Mouse (Mus musculus) heart, embryonic 10.5 days (tissue): Measurements from ENCODE around the gene Tra2b. TPM values are rescaled to one million over a fixed set of nuclear protein-coding genes. Genes with fewer than 3 reads are reported as not detected.
"Not testable (repeated sequence)": the region's sequence is repeated elsewhere in the genome, so short reads cannot be mapped to it uniquely, and the experiment has no call there.

Source experiments
- DNase-seq: peaks from one replicate; pipeline ENCODE4 v3.0.0-alpha.2; 2017; ENCODE audit warnings: low spot score
- H3K27ac ChIP-seq: fragments of 300-500 bp; sonication (generic); 2 replicates; pipeline ENCODE4 v1.5.1; 2016; ENCODE audit warnings: mild to moderate bottlenecking
- H3K27me3 ChIP-seq: fragments of 300-500 bp; sonication (generic); 2 replicates; pipeline ENCODE4 v1.6.1; 2016; ENCODE audit warnings: mild to moderate bottlenecking; ENCODE audit not compliant: poor library complexity, insufficient read depth, severe bottlenecking
- H3K36me3 ChIP-seq: fragments of 300-500 bp; sonication (generic); 2 replicates; pipeline ENCODE4 v1.6.1; 2016; ENCODE audit warnings: mild to moderate bottlenecking, moderate library complexity
- H3K4me1 ChIP-seq: fragments of 300-500 bp; sonication (generic); 2 replicates; pipeline ENCODE4 v1.6.1; 2016; ENCODE audit warnings: mild to moderate bottlenecking
- H3K4me3 ChIP-seq: fragments of 300-500 bp; sonication (generic); 2 replicates; pipeline ENCODE4 v1.5.1; 2016; ENCODE audit warnings: mild to moderate bottlenecking, moderate library complexity
- H3K9me3 ChIP-seq: fragments of 300-500 bp; sonication (generic); 2 replicates; pipeline ENCODE4 v1.6.1; 2016; ENCODE audit warnings: mild to moderate bottlenecking, moderate library complexity
- WGBS: fragments of 180-500 bp; shearing (Covaris S2); methylation state at CpG from one replicate; pipeline ENCODE4 v1.1.7; 2016; 5-methylcytosine and 5-hydroxymethylcytosine counted together
- polyA plus RNA-seq: library from polyadenylated mRNA; unstranded; fragments of >200 nt; fragmentation: Nextera tagmentation; extraction: Ambion mirVana; gene quantifications from 2 replicates; pipeline ENCODE4 v1.2.1, GENCODE M21; 2016

The Tra2b gene
- 288 and 375 TPM in 2 replicates for polyA plus RNA-seq

DNA sequence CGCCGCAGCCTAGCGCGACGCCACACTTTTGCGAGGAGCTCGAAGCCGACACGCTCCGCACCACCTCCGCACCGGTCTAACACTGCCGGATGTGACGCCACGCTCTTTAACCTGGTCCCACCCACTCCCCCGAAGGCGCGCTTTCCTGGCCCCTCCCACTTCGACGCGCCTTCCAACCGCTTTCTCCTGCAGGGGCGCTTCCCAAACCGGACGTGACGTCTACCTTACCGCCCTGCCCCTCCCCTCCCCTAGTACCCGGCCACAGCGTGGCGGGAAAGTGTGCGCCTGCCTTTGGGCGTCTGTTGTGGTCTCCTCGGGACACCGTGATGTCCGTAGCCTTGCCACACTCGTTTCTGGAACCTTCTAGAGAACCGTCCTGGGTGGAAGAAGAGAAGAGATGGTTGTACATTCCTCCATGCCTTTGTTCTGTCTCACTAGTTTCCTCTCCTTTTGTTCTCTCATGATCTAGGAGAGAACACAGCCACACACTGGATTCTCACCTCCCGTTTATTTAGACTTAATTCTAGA is at the start of gene Tra2b:
Gene Tra2b, minus strand, starts transcription at position 157 of the 528 bp plus-strand sequence.
- Histone ChIP-seq H3K9me3 (no peaks in the 10 kb centered on the region), H3K27ac (peak within 1 kb of the TSS; percentile 97), H3K36me3 (0 out of 2 replicates have a peak, but pooled peaks cover 2% of the 10 kb centered on the region), H3K27me3 (no peaks in the 10 kb centered on the region), H3K4me3 (peak within 1 kb of the TSS; percentile 92), H3K4me1 (peaks cover 10% of the 10 kb centered on the region; the same call in 1 of the 2 replicates)
- WGBS: under 1% methylated on average over 38 of the region's 38 CpGs
- DNase-seq: peak; percentile 99

DNA sequence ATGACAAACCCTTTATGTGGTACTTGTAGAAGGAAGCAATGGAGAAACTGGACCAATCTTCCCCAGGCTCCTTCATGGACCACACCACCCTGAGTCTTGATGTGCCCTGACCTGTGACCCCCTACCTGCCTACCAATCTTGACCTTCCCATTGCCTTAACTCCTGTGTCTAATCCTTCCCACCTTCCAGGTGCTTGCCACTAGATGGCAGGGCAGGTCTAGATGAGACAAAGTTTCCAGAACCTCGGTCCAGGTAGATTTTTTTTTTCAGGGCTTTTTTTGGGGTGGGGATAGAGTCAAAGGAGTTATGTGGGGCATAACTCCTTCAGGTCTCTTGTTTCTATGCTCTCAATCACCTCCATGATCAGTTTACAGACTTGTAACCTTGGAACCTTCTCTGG is 44.8 kb upstream of the Tra2b start:
- WGBS: 19% methylated on average over 1 of the region's 1 CpGs
- Histone ChIP-seq H3K9me3 (no peaks in the 10 kb centered on the region), H3K4me1 (peaks cover 9% of the 10 kb centered on the region; the same call in 1 of the 2 replicates), H3K27ac (no peak overlapping the region), H3K4me3 (no peak overlapping the region), H3K36me3 (no peaks in the 10 kb centered on the region), H3K27me3 (no peaks in the 10 kb centered on the region)
- DNase-seq: no peak

- 27% methylated on average over 5 of the region's 5 CpGs for WGBS
These were observed 36.8 kb upstream of the Tra2b start for GRCm38 (mm10) chr16:22302606-22303005.

DNA sequence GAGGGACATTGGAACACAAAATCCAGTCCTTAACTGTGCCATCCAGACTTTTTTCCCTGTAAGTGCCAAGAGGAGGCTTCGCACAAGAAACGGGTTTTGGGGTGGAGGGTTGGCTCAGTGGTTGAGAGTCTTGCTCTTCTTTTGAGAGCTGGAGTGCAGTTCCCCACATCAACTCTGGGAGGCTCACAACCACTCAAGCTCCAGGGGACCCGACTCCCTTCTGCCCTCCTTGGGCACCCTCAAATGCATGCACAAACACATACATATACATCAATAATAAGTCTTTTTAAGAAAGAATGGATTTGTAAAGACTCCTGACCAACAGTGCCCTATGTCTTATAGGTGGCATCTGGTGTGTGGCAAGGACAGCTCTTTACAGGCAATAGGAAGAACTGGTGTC is 35.6 kb upstream of the Tra2b start:
- Histone ChIP-seq H3K36me3 (no peaks in the 10 kb centered on the region), H3K4me3 (no peak overlapping the region), H3K9me3 (no peaks in the 10 kb centered on the region), H3K27ac (no peak overlapping the region), H3K27me3 (peaks cover 16% of the 10 kb centered on the region; the same call in 1 of the 2 replicates), H3K4me1 (no peaks in the 10 kb centered on the region)
- DNase-seq: peak; percentile 61
- 55% methylated on average over 3 of the region's 3 CpGs for WGBS

More at GRCm38 (mm10) chr16:22302606-22303005, 36.8 kb upstream of the Tra2b start:
- no peaks in the 10 kb centered on the region for H3K4me1 ChIP-seq
- no peaks in the 10 kb centered on the region for H3K9me3 ChIP-seq
- DNase-seq: peak; percentile 86
- peaks cover 16% of the 10 kb centered on the region; the same call in 1 of the 2 replicates for H3K27me3 ChIP-seq
- no peak overlapping the region for H3K4me3 ChIP-seq
- no peak overlapping the region for H3K27ac ChIP-seq
- H3K36me3 ChIP-seq: no peaks in the 10 kb centered on the region

GRCm38 (mm10) chr16:22296901-22297300 is 31.1 kb upstream of the Tra2b start:
- peak; percentile 48 for DNase-seq
- Histone ChIP-seq H3K4me3 (no peak overlapping the region), H3K4me1 (no peaks in the 10 kb centered on the region), H3K27me3 (0 out of 2 replicates have a peak, but pooled peaks cover 11% of the 10 kb centered on the region), H3K27ac (no peak overlapping the region), H3K36me3 (no peaks in the 10 kb centered on the region), H3K9me3 (no peaks in the 10 kb centered on the region)
- WGBS: 73% methylated on average over 6 of the region's 6 CpGs

DNA sequence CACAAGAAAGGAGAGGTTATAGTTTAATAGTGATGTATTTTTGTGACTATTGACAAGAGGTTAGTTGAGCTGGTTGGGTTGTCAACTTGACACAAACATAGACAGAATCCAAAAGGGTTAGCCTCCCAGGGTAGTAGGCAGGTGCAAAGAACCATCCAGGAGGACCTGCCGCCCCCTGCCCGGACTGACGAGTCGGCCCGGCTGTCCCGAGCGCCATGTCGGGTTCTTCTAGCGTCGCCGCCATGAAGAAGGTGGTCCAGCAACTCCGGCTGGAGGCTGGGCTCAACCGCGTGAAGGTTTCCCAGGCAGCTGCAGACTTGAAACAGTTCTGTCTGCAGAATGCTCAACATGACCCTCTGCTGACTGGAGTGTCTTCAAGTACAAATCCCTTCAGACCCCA is 29.0 kb upstream of the Tra2b start:
- H3K4me3 ChIP-seq, H3K36me3 ChIP-seq: not testable (repeated sequence)
- 89% methylated on average over 14 of the region's 14 CpGs for WGBS

GRCm38 (mm10) chr16:22293600-22293999 is 27.8 kb upstream of the Tra2b start:
- DNase-seq: no peak
- no peaks in the 10 kb centered on the region for H3K9me3 ChIP-seq
- no peak overlapping the region for H3K4me3 ChIP-seq
- no peak overlapping the region for H3K27ac ChIP-seq
- H3K27me3 ChIP-seq: 0 out of 2 replicates have a peak, but pooled peaks cover 3% of the 10 kb centered on the region
- no peaks in the 10 kb centered on the region for H3K36me3 ChIP-seq
- H3K4me1 ChIP-seq: no peaks in the 10 kb centered on the region
- WGBS: 48% methylated on average over 2 of the region's 2 CpGs

More for the DNA sequence above, 29.0 kb upstream of the Tra2b start:
- H3K27ac ChIP-seq, H3K4me1 ChIP-seq, H3K27me3 ChIP-seq, H3K9me3 ChIP-seq: not testable (repeated sequence)
- peak; percentile 52 for DNase-seq

DNA sequence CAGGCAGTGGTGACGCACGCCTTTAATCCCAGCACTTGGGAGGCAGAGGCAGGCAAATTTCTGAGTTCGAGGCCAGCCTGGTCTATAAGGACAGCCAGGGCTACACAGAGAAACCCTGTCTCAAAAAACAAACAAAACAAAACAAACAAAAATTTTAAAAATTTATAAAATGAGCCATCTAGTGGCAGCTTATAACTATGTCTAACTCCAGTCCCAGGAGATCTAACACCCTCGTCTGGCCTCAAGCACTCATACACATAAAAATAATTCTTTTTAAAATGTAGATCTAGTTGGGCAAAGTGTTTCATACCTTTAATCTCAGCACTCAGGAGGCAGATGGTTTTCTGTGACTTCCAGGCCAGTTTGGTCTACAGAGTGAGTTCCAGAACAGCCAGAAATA is 26.6 kb upstream of the Tra2b start:
- no peak for DNase-seq
- 87% methylated on average over 4 of the region's 4 CpGs for WGBS
- Histone ChIP-seq H3K27ac (no peak overlapping the region), H3K4me3 (no peak overlapping the region), H3K4me1 (no peaks in the 10 kb centered on the region), H3K36me3 (no peaks in the 10 kb centered on the region), H3K9me3 (no peaks in the 10 kb centered on the region), H3K27me3 (no peaks in the 10 kb centered on the region)

GRCm38 (mm10) chr16:22289643-22290042 is 23.8 kb upstream of the Tra2b start:
- Histone ChIP-seq H3K4me1 (no peaks in the 10 kb centered on the region), H3K4me3 (no peak overlapping the region), H3K9me3 (no peaks in the 10 kb centered on the region), H3K36me3 (no peaks in the 10 kb centered on the region), H3K27ac (no peak overlapping the region), H3K27me3 (no peaks in the 10 kb centered on the region)
- WGBS: 63% methylated on average over 2 of the region's 2 CpGs
- DNase-seq: peak; percentile 52

DNA sequence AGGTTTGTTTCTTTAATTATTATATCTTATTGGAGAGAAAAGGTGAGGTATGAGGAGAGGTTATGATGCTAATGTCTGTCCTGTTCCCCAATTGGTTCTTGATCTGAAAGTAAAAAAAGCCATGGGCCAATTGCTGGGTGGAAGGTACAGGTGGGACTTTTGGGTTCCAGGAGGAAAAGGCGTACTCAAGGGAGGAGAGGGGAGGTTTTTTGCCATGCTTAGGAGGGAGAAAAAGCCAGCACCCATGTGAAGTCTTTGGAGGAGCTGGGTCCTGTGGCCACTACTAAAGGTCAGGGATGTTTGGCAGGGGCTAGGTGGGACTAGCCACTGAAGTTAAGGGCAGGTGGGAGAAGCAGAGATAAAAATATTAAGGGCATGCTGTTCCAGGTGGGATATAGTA is 21.2 kb upstream of the Tra2b start:
- Histone ChIP-seq H3K36me3 (no peaks in the 10 kb centered on the region), H3K4me1 (no peaks in the 10 kb centered on the region), H3K9me3 (no peaks in the 10 kb centered on the region; the same call in 1 of the 2 replicates), H3K4me3 (no peak overlapping the region), H3K27ac (no peak overlapping the region), H3K27me3 (no peaks in the 10 kb centered on the region)
- 74% methylated on average over 1 of the region's 1 CpGs for WGBS
- DNase-seq: peak; percentile 58

GRCm38 (mm10) chr16:22276536-22276935 is 10.7 kb upstream of the Tra2b start:
- Histone ChIP-seq H3K9me3 (peaks cover 3% of the 10 kb centered on the region; the same call in 1 of the 2 replicates), H3K36me3 (no peaks in the 10 kb centered on the region), H3K27me3 (no peaks in the 10 kb centered on the region), H3K4me3 (no peak overlapping the region), H3K4me1 (no peaks in the 10 kb centered on the region), H3K27ac (no peak overlapping the region)
- no peak for DNase-seq

DNA sequence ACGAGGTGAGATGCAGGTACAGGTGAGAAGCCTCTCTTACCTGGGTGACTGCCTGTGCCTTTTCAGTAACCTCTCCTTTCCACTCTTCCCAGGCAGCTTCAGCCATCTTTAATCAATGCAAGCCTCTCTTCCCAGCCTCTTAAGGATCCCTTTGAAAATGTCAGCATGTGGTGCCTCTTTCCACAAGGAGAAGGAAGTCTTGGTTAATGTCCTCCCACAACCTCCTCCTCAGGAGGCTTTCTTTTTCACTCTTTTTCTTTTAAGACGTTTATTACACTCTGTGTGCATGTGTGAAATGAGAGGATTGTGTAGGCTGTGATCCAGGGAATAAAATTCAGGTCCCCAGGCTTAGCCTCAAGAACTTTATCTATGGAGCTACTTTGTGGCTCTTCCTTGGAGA is 9.3 kb upstream of the Tra2b start:
- H3K27ac ChIP-seq: no peak overlapping the region
- no peaks in the 10 kb centered on the region for H3K4me1 ChIP-seq
- no peaks in the 10 kb centered on the region for H3K27me3 ChIP-seq
- H3K4me3 ChIP-seq: no peak overlapping the region
- no peak for DNase-seq
- no peaks in the 10 kb centered on the region for H3K36me3 ChIP-seq
- peaks cover 3% of the 10 kb centered on the region; the same call in 1 of the 2 replicates for H3K9me3 ChIP-seq
- 72% methylated on average over 2 of the region's 2 CpGs for WGBS

- H3K27ac ChIP-seq: no peak overlapping the region
- H3K4me3 ChIP-seq: no peak overlapping the region
- no peaks in the 10 kb centered on the region for H3K36me3 ChIP-seq
- WGBS: 66% methylated on average over 3 of the region's 3 CpGs
- DNase-seq: no peak
- no peaks in the 10 kb centered on the region for H3K27me3 ChIP-seq
- H3K4me1 ChIP-seq: peaks cover 4% of the 10 kb centered on the region; the same call in 1 of the 2 replicates
- H3K9me3 ChIP-seq: no peaks in the 10 kb centered on the region
These were observed 4.7 kb upstream of the Tra2b start for GRCm38 (mm10) chr16:22270491-22270890.

DNA sequence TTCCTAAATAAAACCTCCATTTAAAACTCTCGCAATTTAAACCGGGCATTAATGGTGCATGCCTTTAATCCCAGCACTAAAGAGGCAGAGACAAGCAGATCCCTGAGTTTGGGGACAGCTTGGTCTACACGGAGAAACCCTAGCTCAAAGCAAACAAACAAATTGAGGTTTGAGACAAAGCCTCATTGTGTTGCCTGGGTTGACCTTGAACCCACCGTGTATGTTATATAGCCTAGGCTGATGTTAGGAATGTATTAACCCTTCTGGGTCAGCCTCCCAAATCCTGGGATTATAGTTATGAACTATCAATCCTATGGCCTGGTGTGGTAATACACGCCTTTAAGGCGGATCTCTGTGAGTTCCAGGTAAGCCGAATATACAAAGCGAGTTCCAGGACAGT is 579 bp upstream of the Tra2b start:
- 0 out of 2 replicates have a peak, but pooled peaks cover 2% of the 10 kb centered on the region for H3K36me3 ChIP-seq
- 37% methylated on average over 8 of the region's 8 CpGs for WGBS
- H3K9me3 ChIP-seq: no peaks in the 10 kb centered on the region
- no peaks in the 10 kb centered on the region for H3K27me3 ChIP-seq
- peaks cover 10% of the 10 kb centered on the region; the same call in 1 of the 2 replicates for H3K4me1 ChIP-seq
- DNase-seq: no peak
- peak overlapping the region; percentile 97 for H3K27ac ChIP-seq
- H3K4me3 ChIP-seq: peak overlapping the region; percentile 92
